Mouse (Mus musculus): ENCODE measurements around the gene Dgkg. TPM values are rescaled to one million over a fixed set of nuclear protein-coding genes. Genes with fewer than 3 reads are reported as not detected.

The Dgkg gene
- polyA plus RNA-seq, 1 experiment = 0.40 TPM

DNA sequence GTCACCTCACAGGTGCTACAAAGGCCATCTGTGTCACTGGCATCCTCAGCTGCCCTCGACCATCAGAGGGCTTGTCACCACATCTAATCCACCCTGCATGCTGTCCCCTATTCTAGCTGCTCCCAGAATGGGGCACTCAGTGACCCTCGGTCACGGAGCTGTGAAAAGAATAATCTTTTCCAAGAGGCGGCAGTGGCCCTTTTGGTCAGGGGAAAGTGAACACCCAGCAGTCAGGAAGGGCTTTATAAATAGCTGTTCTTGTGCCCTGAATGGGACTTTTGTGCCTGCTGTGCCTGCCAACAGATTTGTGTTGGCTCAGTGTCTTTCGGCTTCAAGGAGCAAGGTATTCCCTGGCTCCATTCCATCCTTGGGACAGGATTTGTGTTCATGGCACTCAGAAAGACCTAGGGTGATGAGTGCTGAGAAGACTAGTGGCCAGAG is 129.5 kb downstream of the Dgkg start:
- Histone ChIP-seq H3K4me3 (ENCODE audit: extremely low read depth, insufficient read depth, insufficient read length) (no peak overlapping the region), H3K27ac (ENCODE audit: insufficient read depth, low read length) (no peak overlapping the region), H3K27me3 (ENCODE audit: control insufficient read depth, insufficient read depth, low read length) (no peaks in the 10 kb centered on the region), H3K4me1 (ENCODE audit: control insufficient read depth, insufficient read depth, insufficient read length) (peaks cover 3% of the 10 kb centered on the region; the same call in 1 of the 2 replicates), H3K36me3 (ENCODE audit: control insufficient read depth, insufficient read depth, low read length) (no peaks in the 10 kb centered on the region)
- 80% methylated on average over 5 of the region's 5 CpGs for WGBS
- TF ChIP-seq POLR2A (IDR thresholded peaks at IDR 0.05; ENCODE audit: low read depth, low read length) (no peak), CTCF (IDR thresholded peaks at IDR 0.05; ENCODE audit: extremely low read depth, insufficient read depth, insufficient read length, insufficient replicate concordance) (no peak)
- no peak for DNase-seq (ENCODE audit: low read depth in 1 of 2, low spot score in 2 of 2)

DNA sequence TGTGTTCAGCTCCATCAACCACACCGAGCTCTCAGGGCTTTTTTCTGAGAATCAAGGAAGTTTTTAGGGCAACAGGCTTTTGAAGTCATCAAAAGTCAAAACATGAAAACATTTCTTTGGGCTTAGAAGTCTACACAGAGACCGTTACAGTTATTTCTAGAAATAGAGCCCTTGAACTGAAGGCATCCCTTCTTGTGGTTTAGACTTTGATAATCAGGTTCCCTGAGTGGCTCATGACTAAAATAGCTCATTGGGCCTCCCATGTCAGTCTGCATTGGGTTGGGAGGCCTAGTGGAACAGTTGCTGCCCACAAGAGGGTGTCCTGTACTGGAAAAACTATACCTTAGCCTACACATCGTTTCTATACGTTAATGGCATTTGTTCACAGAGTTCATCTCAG is 130.6 kb downstream of the Dgkg start:
- H3K4me1 ChIP-seq (ENCODE audit: control insufficient read depth, insufficient read depth, insufficient read length) = peaks cover 3% of the 10 kb centered on the region; the same call in 1 of the 2 replicates
- no peak overlapping the region for H3K27ac ChIP-seq (ENCODE audit: insufficient read depth, low read length)
- H3K36me3 ChIP-seq (ENCODE audit: control insufficient read depth, insufficient read depth, low read length) = no peaks in the 10 kb centered on the region
- no peak overlapping the region for H3K4me3 ChIP-seq (ENCODE audit: extremely low read depth, insufficient read depth, insufficient read length)
- H3K27me3 ChIP-seq (ENCODE audit: control insufficient read depth, insufficient read depth, low read length) = no peaks in the 10 kb centered on the region
- WGBS = 30% methylated on average over 4 of the region's 4 CpGs
- no peak for DNase-seq (ENCODE audit: low read depth in 1 of 2, low spot score in 2 of 2)
- no peak for TF ChIP-seq POLR2A (IDR thresholded peaks at IDR 0.05; ENCODE audit: low read depth, low read length)
- TF ChIP-seq CTCF (IDR thresholded peaks at IDR 0.05; ENCODE audit: extremely low read depth, insufficient read depth, insufficient read length, insufficient replicate concordance) = no peak

DNA sequence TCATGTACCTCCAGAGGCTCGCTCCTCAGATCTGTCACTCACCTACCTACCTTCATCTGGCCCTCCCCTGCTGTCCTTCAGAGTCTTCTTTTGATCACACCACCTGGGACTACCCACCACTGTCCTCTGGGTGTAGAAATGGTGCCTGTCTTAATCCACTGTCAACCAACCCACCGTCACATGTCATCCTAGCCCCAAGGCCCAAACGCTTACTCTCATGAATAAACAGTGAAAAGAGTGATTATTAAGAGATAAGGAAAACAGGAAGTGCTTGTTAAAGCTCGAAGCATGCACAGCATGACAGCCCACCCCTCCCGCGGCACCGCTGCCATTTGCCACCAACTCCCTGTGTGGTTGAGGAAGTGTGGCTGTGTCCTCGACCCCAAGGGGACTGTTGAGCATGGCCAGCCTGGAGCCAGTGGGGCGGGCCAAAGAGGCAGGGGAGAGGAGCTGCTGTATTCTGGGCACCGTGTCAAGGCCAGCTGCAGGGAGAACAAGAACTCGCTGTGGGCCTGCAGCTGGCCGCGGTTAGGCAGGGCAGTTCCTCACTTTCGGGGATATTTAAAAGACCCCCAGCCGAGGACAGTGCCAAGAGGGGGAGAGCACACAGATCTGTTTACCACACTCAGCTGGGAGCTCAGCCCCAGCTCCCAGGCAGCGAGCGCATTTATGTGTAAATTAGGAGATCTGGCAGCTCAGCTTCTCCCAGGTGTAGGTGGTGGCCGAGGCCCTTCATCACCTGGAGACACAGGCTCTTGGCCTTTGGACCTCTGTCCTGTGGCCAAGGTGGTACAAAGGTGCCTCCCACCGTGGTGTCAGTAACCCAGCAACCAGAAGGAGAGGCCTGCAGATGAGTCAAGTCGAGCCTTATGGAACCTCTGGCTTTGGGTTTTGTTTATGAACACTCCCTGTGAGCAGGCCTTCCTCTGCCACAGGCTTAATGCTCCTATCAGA is 139.3 kb downstream of the Dgkg start:
- no peak overlapping the region for H3K4me3 ChIP-seq (ENCODE audit: extremely low read depth, insufficient read depth, insufficient read length)
- DNase-seq (ENCODE audit: low read depth in 1 of 2, low spot score in 2 of 2) = peak in 1 of 2 experiments; percentile 7
- 15% methylated on average over 20 of the region's 20 CpGs for WGBS
- H3K27me3 ChIP-seq (ENCODE audit: control insufficient read depth, insufficient read depth, low read length) = no peaks in the 10 kb centered on the region
- H3K27ac ChIP-seq (ENCODE audit: insufficient read depth, low read length) = no peak overlapping the region
- no peak for TF ChIP-seq POLR2A (IDR thresholded peaks at IDR 0.05; ENCODE audit: low read depth, low read length)
- TF ChIP-seq CTCF (IDR thresholded peaks at IDR 0.05; ENCODE audit: extremely low read depth, insufficient read depth, insufficient read length, insufficient replicate concordance) = no peak
- H3K4me1 ChIP-seq (ENCODE audit: control insufficient read depth, insufficient read depth, insufficient read length) = peaks cover 15% of the 10 kb centered on the region; the same call in 1 of the 2 replicates
- no peaks in the 10 kb centered on the region for H3K36me3 ChIP-seq (ENCODE audit: control insufficient read depth, insufficient read depth, low read length)

DNA sequence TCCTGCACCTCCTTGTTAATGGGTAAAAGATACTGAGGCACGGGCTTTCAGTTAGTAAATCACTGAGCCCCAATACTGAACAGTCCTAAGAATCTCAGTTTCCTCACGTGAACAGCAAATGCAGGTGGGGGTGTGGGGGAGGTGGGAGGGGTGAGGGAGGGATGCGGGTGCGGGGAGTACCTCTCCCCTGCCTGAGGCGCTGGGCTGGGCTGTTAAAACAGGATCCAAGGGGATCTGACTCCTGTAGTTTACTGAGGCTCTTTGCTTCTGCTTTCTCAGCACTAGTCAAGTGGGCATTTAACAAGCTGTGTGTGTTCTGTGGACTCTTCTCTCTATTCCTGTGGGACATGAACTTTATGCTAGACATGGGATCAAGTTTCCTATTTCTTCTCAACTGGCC is 141.5 kb downstream of the Dgkg start:
- peaks cover 11% of the 10 kb centered on the region; the same call in 1 of the 2 replicates for H3K4me1 ChIP-seq (ENCODE audit: control insufficient read depth, insufficient read depth, insufficient read length)
- H3K4me3 ChIP-seq (ENCODE audit: extremely low read depth, insufficient read depth, insufficient read length) = no peak overlapping the region
- H3K27ac ChIP-seq (ENCODE audit: insufficient read depth, low read length) = no peak overlapping the region
- no peak for DNase-seq (ENCODE audit: low read depth in 1 of 2, low spot score in 2 of 2)
- 61% methylated on average over 5 of the region's 5 CpGs for WGBS
- no peaks in the 10 kb centered on the region for H3K27me3 ChIP-seq (ENCODE audit: control insufficient read depth, insufficient read depth, low read length)
- no peaks in the 10 kb centered on the region for H3K36me3 ChIP-seq (ENCODE audit: control insufficient read depth, insufficient read depth, low read length)
- TF ChIP-seq POLR2A (IDR thresholded peaks at IDR 0.05; ENCODE audit: low read depth, low read length) (no peak), CTCF (IDR thresholded peaks at IDR 0.05; ENCODE audit: extremely low read depth, insufficient read depth, insufficient read length, insufficient replicate concordance) (no peak)

DNA sequence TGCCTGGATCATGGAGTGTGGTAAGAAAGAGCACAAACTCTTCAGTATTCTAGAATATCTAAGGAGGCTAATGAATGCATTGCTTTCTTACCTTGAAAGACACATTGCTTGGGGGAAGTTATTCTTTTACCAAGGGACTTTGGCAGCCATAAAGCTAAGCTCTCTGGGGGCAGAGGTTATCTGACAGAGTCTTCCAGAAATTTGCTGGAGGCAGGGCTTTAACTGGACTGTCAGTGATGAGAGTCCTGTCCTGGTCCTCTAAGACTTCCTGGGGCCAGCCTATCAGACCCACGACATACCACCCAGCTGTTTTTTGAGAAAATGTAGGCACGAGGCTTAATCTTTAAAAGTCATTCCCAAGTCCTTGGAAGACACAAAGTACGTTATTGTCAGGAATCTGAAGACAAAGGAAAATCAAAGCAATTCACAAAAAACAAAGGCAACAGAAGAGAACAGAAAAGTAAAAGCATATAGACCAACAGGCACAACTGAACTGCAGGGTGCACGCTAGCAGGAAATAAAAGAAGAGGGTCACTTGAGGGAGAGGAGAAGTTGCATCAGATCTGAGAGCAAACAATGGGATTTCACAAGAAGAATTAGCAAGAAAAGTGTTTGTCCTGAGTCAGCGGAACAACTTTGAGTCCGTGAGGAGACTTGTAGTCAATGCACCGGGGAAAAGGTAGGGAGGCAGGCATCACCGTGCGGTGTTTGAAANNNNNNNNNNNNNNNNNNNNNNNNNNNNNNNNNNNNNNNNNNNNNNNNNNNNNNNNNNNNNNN is 146.0 kb downstream of the Dgkg start:
- H3K36me3 ChIP-seq (ENCODE audit: control insufficient read depth, insufficient read depth, low read length) = no peaks in the 10 kb centered on the region
- no peak for DNase-seq (ENCODE audit: low read depth in 1 of 2, low spot score in 2 of 2)
- no peak overlapping the region for H3K27ac ChIP-seq (ENCODE audit: insufficient read depth, low read length)
- no peak overlapping the region for H3K4me3 ChIP-seq (ENCODE audit: extremely low read depth, insufficient read depth, insufficient read length)
- WGBS = 89% methylated on average over 9 of the region's 9 CpGs
- TF ChIP-seq POLR2A (IDR thresholded peaks at IDR 0.05; ENCODE audit: low read depth, low read length) = no peak
- no peaks in the 10 kb centered on the region for H3K4me1 ChIP-seq (ENCODE audit: control insufficient read depth, insufficient read depth, insufficient read length)
- H3K27me3 ChIP-seq (ENCODE audit: control insufficient read depth, insufficient read depth, low read length) = no peaks in the 10 kb centered on the region

DNA sequence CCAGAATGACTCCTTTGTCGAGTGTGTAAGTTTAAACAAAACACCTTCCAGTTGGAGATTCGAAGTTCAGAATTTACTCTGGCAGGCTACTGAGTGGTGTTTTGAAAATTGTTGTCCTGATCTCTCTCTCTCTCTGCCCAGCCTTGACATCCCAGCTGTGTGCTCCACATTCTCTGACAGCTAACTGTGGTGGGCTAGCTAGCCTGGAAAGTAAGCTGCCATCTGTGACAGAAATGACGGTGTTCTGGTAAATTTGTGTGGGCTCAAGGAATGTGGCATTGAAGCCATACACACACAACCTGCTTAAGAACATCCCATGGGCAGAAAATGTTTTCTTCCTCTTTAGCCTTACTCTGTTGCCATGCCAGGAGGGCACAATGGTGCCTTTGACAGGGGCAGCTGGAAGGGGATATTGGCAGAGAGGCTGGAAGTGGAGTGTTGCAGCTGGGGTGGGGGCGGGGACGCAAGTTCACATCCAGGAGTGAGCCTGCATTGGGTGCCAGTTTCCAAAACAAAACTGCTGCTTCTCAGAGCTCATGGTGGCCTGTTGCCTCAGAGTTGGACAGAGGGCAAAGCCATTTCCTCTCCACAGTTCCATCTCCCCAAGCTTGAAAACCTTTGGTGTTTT is 148.0 kb downstream of the Dgkg start:
- Histone ChIP-seq H3K27ac (ENCODE audit: insufficient read depth, low read length) (no peak overlapping the region), H3K4me3 (ENCODE audit: extremely low read depth, insufficient read depth, insufficient read length) (no peak overlapping the region), H3K27me3 (ENCODE audit: control insufficient read depth, insufficient read depth, low read length) (no peaks in the 10 kb centered on the region), H3K4me1 (ENCODE audit: control insufficient read depth, insufficient read depth, insufficient read length) (no peaks in the 10 kb centered on the region), H3K36me3 (ENCODE audit: control insufficient read depth, insufficient read depth, low read length) (no peaks in the 10 kb centered on the region)
- 88% methylated on average over 5 of the region's 5 CpGs for WGBS
- DNase-seq (ENCODE audit: low read depth in 1 of 2, low spot score in 2 of 2) = no peak
- TF ChIP-seq POLR2A (IDR thresholded peaks at IDR 0.05; ENCODE audit: low read depth, low read length) = no peak
- TF ChIP-seq CTCF (IDR thresholded peaks at IDR 0.05; ENCODE audit: extremely low read depth, insufficient read depth, insufficient read length, insufficient replicate concordance) = no peak

Measured in spleen, adult 2 months (tissue).